Mouse (Mus musculus) CH12.LX (cell line): Measurements from ENCODE around the gene Ms4a10. TPM values are rescaled to one million over a fixed set of nuclear protein-coding genes. Genes with fewer than 3 reads are reported as not detected.

Experiments
- DNase-seq: peaks from one replicate; pipeline ENCODE4 v3.0.0-alpha.2; 2013; ENCODE audit errors: extremely low read depth
- H3K27ac ChIP-seq: 2 replicates; pipeline ENCODE4 v1.5.1; 2012; ENCODE audit warnings: low read depth, mild to moderate bottlenecking, control low read depth, moderate library complexity; ENCODE audit not compliant: insufficient read depth
- H3K27me3 ChIP-seq: replicated peaks from 2 replicates; pipeline ENCODE3; 2012; ENCODE audit warnings: inconsistent platforms
- H3K36me3 ChIP-seq, 2 experiments: replicated peaks in 1 of 2; 2 replicates each; pipeline versions ENCODE3 to v1.6.1; 2012; ENCODE audit warnings: inconsistent platforms in 1 of 2, low read length in 1 of 2, mild to moderate bottlenecking in 1 of 2, mixed read lengths in 1 of 2, moderate library complexity in 1 of 2; ENCODE audit not compliant: control insufficient read depth in 1 of 2, insufficient read depth in 1 of 2
- H3K4me1 ChIP-seq, 2 experiments: 2 replicates each; pipeline ENCODE4 v1.6.1; 2012; ENCODE audit warnings: inconsistent platforms in 1 of 2, moderate library complexity in 1 of 2; ENCODE audit not compliant: insufficient read depth in 2 of 2, control insufficient read depth in 1 of 2
- H3K4me2 ChIP-seq: 2 replicates; pipeline ENCODE4 v1.6.1; 2012; ENCODE audit warnings: low read depth, mild to moderate bottlenecking, control low read depth; ENCODE audit not compliant: poor library complexity, insufficient read depth, severe bottlenecking
- H3K4me3 ChIP-seq, 3 experiments: fragments of 150-350 bp in 1 of 3; sonication (generic) in 1 of 3; replicated peaks in 1 of 3; 2 replicates each; pipeline versions ENCODE3 to v1.5.1; 2011 to 2012; ENCODE audit warnings: low read depth in 2 of 3, low read length in 2 of 3, mild to moderate bottlenecking in 2 of 3, moderate library complexity in 2 of 3, control low read depth in 1 of 3, improper control_type of control experiment in 1 of 3, inconsistent platforms in 1 of 3, mixed read lengths in 1 of 3; ENCODE audit not compliant: poor library complexity in 1 of 3
- H3K79me2 ChIP-seq: replicated peaks from 2 replicates; pipeline ENCODE4 v1.6.1; 2012; ENCODE audit warnings: mild to moderate bottlenecking, moderate library complexity; ENCODE audit not compliant: control insufficient read depth, poor library complexity, insufficient read depth, severe bottlenecking; ENCODE audit errors: extremely low read depth
- H3K9ac ChIP-seq: 2 replicates; pipeline ENCODE4 v1.6.1; 2012; ENCODE audit warnings: low read depth, mild to moderate bottlenecking, control low read depth, moderate library complexity; ENCODE audit not compliant: insufficient read depth
- H3K9me3 ChIP-seq: replicated peaks from 2 replicates; pipeline ENCODE3; 2012; ENCODE audit warnings: low read length, inconsistent platforms, mixed read lengths
- CHD1 ChIP-seq: IDR thresholded peaks from 2 replicates; pipeline ENCODE4 v1.6.1; 2012; ENCODE audit warnings: low read depth, low read length, improper control_type of control experiment, inconsistent platforms
- ELF1 ChIP-seq: IDR thresholded peaks from 2 replicates; pipeline ENCODE4 v1.6.1; 2014; ENCODE audit warnings: low read depth, mild to moderate bottlenecking, inconsistent platforms, low read length, improper control_type of control experiment
- IRF4 ChIP-seq: IDR thresholded peaks from 2 replicates; pipeline ENCODE4 v1.6.1; 2014; ENCODE audit warnings: low read depth, mild to moderate bottlenecking, inconsistent platforms, low read length, improper control_type of control experiment
- JUN ChIP-seq: IDR thresholded peaks from 2 replicates; pipeline ENCODE4 v1.6.1; 2011; ENCODE audit warnings: low read depth, mild to moderate bottlenecking, low read length, improper control_type of control experiment, moderate library complexity; ENCODE audit not compliant: insufficient read depth
- MAFK ChIP-seq: IDR thresholded peaks from 2 replicates; pipeline ENCODE4 v1.6.1; 2011; ENCODE audit warnings: low read length, improper control_type of control experiment; ENCODE audit not compliant: insufficient replicate concordance
- MAZ ChIP-seq: IDR thresholded peaks from 2 replicates; pipeline ENCODE4 v1.6.1; 2012; ENCODE audit warnings: low read depth, mild to moderate bottlenecking, inconsistent platforms, low read length, improper control_type of control experiment, moderate library complexity
- NELFE ChIP-seq: IDR thresholded peaks from 2 replicates; pipeline ENCODE4 v1.6.1; 2011; ENCODE audit warnings: low read depth, low read length, improper control_type of control experiment
- NRF1 ChIP-seq: IDR thresholded peaks from 2 replicates; pipeline ENCODE4 v1.6.1; 2014; ENCODE audit warnings: low read depth, mild to moderate bottlenecking, inconsistent platforms, low read length, improper control_type of control experiment, moderate library complexity
- PAX5 ChIP-seq: IDR thresholded peaks from 2 replicates; pipeline ENCODE4 v1.6.1; 2012; ENCODE audit warnings: low read length, inconsistent platforms, mixed read lengths
- POLR2A ChIP-seq: IDR thresholded peaks from 2 replicates; pipeline ENCODE4 v1.6.1; 2011; ENCODE audit warnings: low read depth, mild to moderate bottlenecking, improper control_type of control experiment, low read length
- RCOR1 ChIP-seq: conservative IDR thresholded peaks from 2 replicates; pipeline ENCODE4 v1.6.1; 2012; ENCODE audit warnings: low read depth, mild to moderate bottlenecking, inconsistent platforms, low read length, improper control_type of control experiment
- SIN3A ChIP-seq: IDR thresholded peaks from 2 replicates; pipeline ENCODE4 v1.6.1; 2012; ENCODE audit warnings: low read length, improper control_type of control experiment, inconsistent platforms
- TCF12 ChIP-seq: IDR thresholded peaks from 2 replicates; pipeline ENCODE4 v1.6.1; 2014; ENCODE audit warnings: low read depth, mild to moderate bottlenecking, inconsistent platforms, low read length, improper control_type of control experiment
- UBTF ChIP-seq: IDR thresholded peaks from 2 replicates; pipeline ENCODE4 v1.6.1; 2012; ENCODE audit warnings: low read depth, mild to moderate bottlenecking, inconsistent platforms, low read length, improper control_type of control experiment, moderate library complexity
- USF2 ChIP-seq: conservative IDR thresholded peaks from 2 replicates; pipeline ENCODE4 v1.6.1; 2011; ENCODE audit warnings: low read depth, low read length, improper control_type of control experiment
- ZKSCAN1 ChIP-seq: IDR thresholded peaks from 2 replicates; pipeline ENCODE4 v1.6.1; 2012; ENCODE audit warnings: low read depth, inconsistent platforms, low read length, improper control_type of control experiment, borderline replicate concordance
- ZMIZ1 ChIP-seq: IDR thresholded peaks from 2 replicates; pipeline ENCODE4 v1.6.1; 2012; ENCODE audit warnings: low read depth, mild to moderate bottlenecking, inconsistent platforms, low read length, improper control_type of control experiment
- ZNF384 ChIP-seq: IDR thresholded peaks from 2 replicates; pipeline ENCODE4 v1.6.1; 2012; ENCODE audit warnings: low read depth, low read length, improper control_type of control experiment, inconsistent platforms
- dilution Hi-C: fragments of 300-500 bp; cut with MboI; formaldehyde crosslinking; loops from 2 replicates; pipeline ENCODE4 v1.14.3; 2020; ENCODE audit warnings: low sequenced_read_pairs; ENCODE audit not compliant: extremely low pct_unique_long_range_greater_than_20kb, extremely low pct_ligation_motif_present
- in situ Hi-C: fragments of 300-500 bp; cut with MboI; formaldehyde crosslinking; loops from 3 replicates; pipeline ENCODE4 v1.14.3; 2019; ENCODE audit warnings: low sequenced_read_pairs, low pct_ligation_motif_present, low pct_unique_long_range_greater_than_20kb, mixed read lengths
- polyA plus RNA-seq: library from polyadenylated mRNA; unstranded; fragments of >175 nt; gene quantifications from 2 replicates; pipeline ENCODE4 v1.2.1, GENCODE M21; 2012; ENCODE audit warnings: low read depth; ENCODE audit not compliant: insufficient read length
- total RNA-seq, 2 experiments: library from RNA; depleted of rRNA; stranded (reverse); fragments of 300-350 nt in 1 of 2; fragments of >200 nt in 1 of 2; gene quantifications; 2 replicates each; pipeline ENCODE4 v1.2.3; 2012 to 2014

Gene Ms4a10
- total and polyA plus RNA-seq, 3 experiments = not detected

DNA sequence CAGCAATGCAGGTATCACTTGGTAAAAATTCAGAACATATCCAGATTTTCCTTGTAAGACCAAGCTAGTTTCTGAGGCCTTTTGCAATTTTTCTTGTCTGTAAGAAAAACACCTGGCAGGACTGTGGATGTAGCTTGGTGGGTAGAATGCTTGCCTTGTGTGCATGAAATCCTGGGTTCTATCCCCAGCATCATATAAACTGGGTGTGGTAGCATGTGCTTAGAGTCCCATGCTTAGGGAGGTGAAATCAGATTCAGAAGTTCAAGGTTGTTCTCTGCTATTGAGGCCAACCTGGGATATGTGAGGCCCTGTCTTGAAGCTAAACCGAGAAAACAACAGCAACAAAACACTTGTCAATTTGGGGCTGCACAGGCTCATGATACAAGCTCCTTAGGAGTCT, 41.5 kb upstream of the Ms4a10 start:
- no peak overlapping the region for H3K4me3 ChIP-seq
- peaks cover 7% of the 10 kb centered on the region for H3K9me3 ChIP-seq
- H3K36me3 ChIP-seq = no peaks in the 10 kb centered on the region
- no peak for DNase-seq
- no peaks in the 10 kb centered on the region for H3K79me2 ChIP-seq
- no peak overlapping the region for H3K9ac ChIP-seq
- H3K4me1 ChIP-seq = peaks cover 0 to 20% of the 10 kb centered on the region in 2 experiments; a peak in 2 of 4 replicates
- no peak overlapping the region for H3K27ac ChIP-seq
- dilution Hi-C loops = no loop called here
- no peaks in the 10 kb centered on the region for H3K27me3 ChIP-seq
- no peak for TF ChIP-seq MAZ
- TF ChIP-seq ZNF384 = no peak
- no peak for TF ChIP-seq PAX5
- no peak for TF ChIP-seq TCF12
- no peak for TF ChIP-seq JUN
- no peak for TF ChIP-seq POLR2A
- no peak for TF ChIP-seq MAFK
- TF ChIP-seq IRF4 = no peak
- TF ChIP-seq ELF1 = no peak
- TF ChIP-seq RCOR1 = no peak
- no peak overlapping the region for H3K4me2 ChIP-seq
- in situ Hi-C loops = no loop called here

- in situ Hi-C loops = no loop called here
- Histone ChIP-seq H3K36me3 (no peaks in the 10 kb centered on the region), H3K4me2 (no peak overlapping the region), H3K4me3 (no peak overlapping the region), H3K9ac (no peak overlapping the region), H3K27ac (no peak overlapping the region), H3K4me1 (peaks cover 0 to 20% of the 10 kb centered on the region in 2 experiments; a peak in 2 of 4 replicates), H3K27me3 (no peaks in the 10 kb centered on the region), H3K79me2 (no peaks in the 10 kb centered on the region), H3K9me3 (peaks cover 7% of the 10 kb centered on the region)
- dilution Hi-C loops = no loop called here
- no peak for TF ChIP-seq UBTF
- TF ChIP-seq USF2 = no peak
- TF ChIP-seq NELFE = no peak
- no peak for TF ChIP-seq ZMIZ1
- TF ChIP-seq NRF1 = no peak
- no peak for DNase-seq
These were observed 41.0 kb upstream of the Ms4a10 start for GRCm38 (mm10) chr19:11015468-11015867.

DNA sequence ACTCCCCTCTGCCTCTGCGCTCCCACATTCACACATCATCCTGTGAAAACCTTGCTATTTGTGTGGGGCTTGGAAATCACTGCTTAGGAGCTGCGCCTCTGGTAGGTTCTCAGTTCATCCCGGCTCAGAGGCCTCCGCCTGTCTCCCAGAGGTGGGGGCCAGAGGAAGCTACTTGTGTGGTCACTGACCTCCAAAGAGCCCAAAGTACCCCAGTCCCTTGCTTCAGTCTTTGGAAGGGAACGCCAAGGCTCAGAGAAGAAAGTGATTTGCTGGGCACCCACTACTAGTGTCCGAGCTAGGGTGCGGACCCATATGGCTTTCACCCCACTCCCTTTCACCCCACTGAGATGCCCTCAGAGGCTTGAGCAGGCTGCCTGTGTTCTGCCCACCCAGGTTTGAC, 18.7 kb upstream of the Ms4a10 start, which contains the start of gene Ms4a15:
Ms4a15 (minus strand) TSS at position 101 of the 400 bp plus-strand sequence.
- no peak within 1 kb of the TSS for H3K9ac ChIP-seq
- H3K4me2 ChIP-seq = no peak within 1 kb of the TSS
- H3K9me3 ChIP-seq = no peaks in the 10 kb centered on the region
- no peaks in the 10 kb centered on the region for H3K36me3 ChIP-seq
- dilution Hi-C loops = no loop called here
- H3K27ac ChIP-seq = no peak within 1 kb of the TSS
- in situ Hi-C loops = no loop called here
- TF ChIP-seq NELFE (no peak), ZMIZ1 (no peak), MAZ (no peak), ZKSCAN1 (no peak), CHD1 (no peak), MAFK (no peak), NRF1 (no peak), ELF1 (no peak), TCF12 (no peak), SIN3A (no peak), ZNF384 (no peak)
- TF ChIP-seq, all 38 proteins: peak for 0
- Histone ChIP-seq H3K79me2 (no peaks in the 10 kb centered on the region), H3K4me1 (peaks cover 0 to 29% of the 10 kb centered on the region in 2 experiments; a peak in 2 of 4 replicates), H3K4me3 (no peak within 1 kb of the TSS), H3K27me3 (peaks cover 2% of the 10 kb centered on the region)
- DNase-seq = no peak
